Mouse (Mus musculus) frontal cortex, adult 2 months (tissue): Measurements from ENCODE around the gene Mbnl2. TPM values are rescaled to one million over a fixed set of nuclear protein-coding genes. Genes with fewer than 3 reads are reported as not detected.

Experiments used
- DNase-seq, 2 experiments: peaks; one replicate each; pipeline ENCODE4 v3.0.0; 2022; ENCODE audit warnings: low spot score in 1 of 2; ENCODE audit errors: extremely low spot score in 1 of 2
- polyA plus RNA-seq: library from polyadenylated mRNA; depleted of rRNA; stranded (reverse); fragments of >200 nt; gene quantifications from 2 replicates; pipeline ENCODE4 v1.2.3, GENCODE M21; 2012

Mbnl2 gene
- polyA plus RNA-seq, 1 experiment: 118 TPM

GRCm38 (mm10) chr14:120323111-120323510 lies 47.6 kb downstream of the Mbnl2 start:
- DNase-seq: no peak

GRCm38 (mm10) chr14:120324061-120324791 lies 48.8 kb downstream of the Mbnl2 start:
- no peak for DNase-seq

- no peak for DNase-seq
These were observed 49.5 kb downstream of the Mbnl2 start for GRCm38 (mm10) chr14:120324883-120325480.

- no peak for DNase-seq
These were observed 50.2 kb downstream of the Mbnl2 start for GRCm38 (mm10) chr14:120325673-120326072.

- peak in 1 of 2 experiments; percentile 65 for DNase-seq
These were observed 55.0 kb downstream of the Mbnl2 start for GRCm38 (mm10) chr14:120330454-120330853.

GRCm38 (mm10) chr14:120330881-120331514 lies 55.5 kb downstream of the Mbnl2 start:
- no peak for DNase-seq

GRCm38 (mm10) chr14:120333465-120334243 lies 58.2 kb downstream of the Mbnl2 start:
- DNase-seq: no peak

GRCm38 (mm10) chr14:120335366-120335765 lies 59.9 kb downstream of the Mbnl2 start:
- DNase-seq: no peak

GRCm38 (mm10) chr14:120335871-120336270 lies 60.4 kb downstream of the Mbnl2 start:
- DNase-seq: no peak

- DNase-seq: no peak
These were observed 60.9 kb downstream of the Mbnl2 start for GRCm38 (mm10) chr14:120336380-120336779.

GRCm38 (mm10) chr14:120336841-120337240 lies 61.4 kb downstream of the Mbnl2 start:
- DNase-seq: no peak

GRCm38 (mm10) chr14:120337731-120338462 lies 62.4 kb downstream of the Mbnl2 start:
- DNase-seq: no peak

GRCm38 (mm10) chr14:120338706-120339105 lies 63.2 kb downstream of the Mbnl2 start:
- no peak for DNase-seq

- DNase-seq: no peak
These were observed 66.4 kb downstream of the Mbnl2 start for GRCm38 (mm10) chr14:120341912-120342311.

- DNase-seq: no peak
These were observed 66.9 kb downstream of the Mbnl2 start for GRCm38 (mm10) chr14:120342321-120342720.

GRCm38 (mm10) chr14:120344641-120345040 lies 69.2 kb downstream of the Mbnl2 start:
- no peak for DNase-seq

- DNase-seq: no peak
These were observed 72.2 kb downstream of the Mbnl2 start for GRCm38 (mm10) chr14:120347410-120348315.

- DNase-seq: no peak
These were observed 73.9 kb downstream of the Mbnl2 start for GRCm38 (mm10) chr14:120349332-120349731.

- DNase-seq: no peak
These were observed 76.8 kb downstream of the Mbnl2 start for GRCm38 (mm10) chr14:120352136-120352843.
